Mouse (Mus musculus): Measurements from ENCODE around the gene Tlr4. TPM values are rescaled to one million over a fixed set of nuclear protein-coding genes. Genes with fewer than 3 reads are reported as not detected.

Tlr4 gene
- polyA plus RNA-seq, 1 experiment from 2014 or later = 0.89 TPM

GRCm38 (mm10) chr4:66926066-66926465 is 98.7 kb downstream of the Tlr4 start:
- Histone ChIP-seq H3K27ac (ENCODE audit: low read depth, low read length) (no peak overlapping the region), H3K27me3 (replicated peaks; ENCODE audit: control insufficient read depth, insufficient read depth, low read length) (no peaks in the 10 kb centered on the region), H3K9ac (ENCODE audit: low read length) (no peak overlapping the region), H3K4me2 (ENCODE audit: low read length) (no peak overlapping the region), H3K9me3 (replicated peaks; ENCODE audit: control insufficient read depth, low read length) (no peaks in the 10 kb centered on the region), H3K36me3 (ENCODE audit: control insufficient read depth, insufficient read depth, low read length) (no peaks in the 10 kb centered on the region), H3K4me3 (ENCODE audit: low read depth, low read length) (no peak overlapping the region), H3K4me1 (ENCODE audit: control insufficient read depth, insufficient read depth, low read length) (no peaks in the 10 kb centered on the region)
- DNase-seq (ENCODE audit: low spot score) (no peak), ATAC-seq (no peak)
- WGBS = 23% methylated on average over 4 of the region's 4 CpGs

- Histone ChIP-seq H3K27ac (ENCODE audit: low read depth, low read length) (no peak overlapping the region), H3K36me3 (ENCODE audit: control insufficient read depth, insufficient read depth, low read length) (no peaks in the 10 kb centered on the region), H3K9ac (ENCODE audit: low read length) (no peak overlapping the region), H3K4me3 (ENCODE audit: low read depth, low read length) (no peak overlapping the region), H3K9me3 (replicated peaks; ENCODE audit: control insufficient read depth, low read length) (no peaks in the 10 kb centered on the region), H3K4me1 (ENCODE audit: control insufficient read depth, insufficient read depth, low read length) (no peaks in the 10 kb centered on the region), H3K4me2 (ENCODE audit: low read length) (no peak overlapping the region), H3K27me3 (replicated peaks; ENCODE audit: control insufficient read depth, insufficient read depth, low read length) (no peaks in the 10 kb centered on the region)
- DNase-seq (ENCODE audit: low spot score) (no peak), ATAC-seq (no peak)
- 71% methylated on average over 2 of the region's 2 CpGs for WGBS
These were observed 100.2 kb downstream of the Tlr4 start for GRCm38 (mm10) chr4:66927537-66928088.

GRCm38 (mm10) chr4:66938489-66939061 is 111.2 kb downstream of the Tlr4 start:
- Histone ChIP-seq H3K36me3 (ENCODE audit: control insufficient read depth, insufficient read depth, low read length) (no peaks in the 10 kb centered on the region), H3K9me3 (replicated peaks; ENCODE audit: control insufficient read depth, low read length) (no peaks in the 10 kb centered on the region), H3K4me2 (ENCODE audit: low read length) (no peak overlapping the region), H3K4me3 (ENCODE audit: low read depth, low read length) (no peak overlapping the region), H3K4me1 (ENCODE audit: control insufficient read depth, insufficient read depth, low read length) (no peaks in the 10 kb centered on the region), H3K9ac (ENCODE audit: low read length) (no peak overlapping the region), H3K27me3 (replicated peaks; ENCODE audit: control insufficient read depth, insufficient read depth, low read length) (no peaks in the 10 kb centered on the region), H3K27ac (ENCODE audit: low read depth, low read length) (no peak overlapping the region)
- ATAC-seq (no peak), DNase-seq (ENCODE audit: low spot score) (no peak)
- 82% methylated on average over 4 of the region's 4 CpGs for WGBS

GRCm38 (mm10) chr4:66941894-66942293 is 114.5 kb downstream of the Tlr4 start:
- WGBS = 83% methylated on average over 1 of the region's 1 CpGs
- H3K9me3 ChIP-seq (replicated peaks; ENCODE audit: control insufficient read depth, low read length) = no peaks in the 10 kb centered on the region

GRCm38 (mm10) chr4:66943699-66944098 is 116.3 kb downstream of the Tlr4 start:
- no peaks in the 10 kb centered on the region for H3K27me3 ChIP-seq (replicated peaks; ENCODE audit: control insufficient read depth, insufficient read depth, low read length)
- ATAC-seq (no peak), DNase-seq (ENCODE audit: low spot score) (peak; percentile 27)
- no peak overlapping the region for H3K27ac ChIP-seq (ENCODE audit: low read depth, low read length)
- H3K4me2 ChIP-seq (ENCODE audit: low read length) = no peak overlapping the region
- H3K4me3 ChIP-seq (ENCODE audit: low read depth, low read length) = no peak overlapping the region
- no peaks in the 10 kb centered on the region for H3K9me3 ChIP-seq (replicated peaks; ENCODE audit: control insufficient read depth, low read length)
- H3K9ac ChIP-seq (ENCODE audit: low read length) = no peak overlapping the region
- H3K36me3 ChIP-seq (ENCODE audit: control insufficient read depth, insufficient read depth, low read length) = no peaks in the 10 kb centered on the region
- no peaks in the 10 kb centered on the region for H3K4me1 ChIP-seq (ENCODE audit: control insufficient read depth, insufficient read depth, low read length)

More at GRCm38 (mm10) chr4:66941894-66942293, 114.5 kb downstream of the Tlr4 start:
- no peak overlapping the region for H3K4me2 ChIP-seq (ENCODE audit: low read length)
- no peak for DNase-seq (ENCODE audit: low spot score)
- no peak overlapping the region for H3K4me3 ChIP-seq (ENCODE audit: low read depth, low read length)
- no peaks in the 10 kb centered on the region for H3K4me1 ChIP-seq (ENCODE audit: control insufficient read depth, insufficient read depth, low read length)
- no peaks in the 10 kb centered on the region for H3K36me3 ChIP-seq (ENCODE audit: control insufficient read depth, insufficient read depth, low read length)
- no peak for ATAC-seq
- no peak overlapping the region for H3K27ac ChIP-seq (ENCODE audit: low read depth, low read length)
- no peaks in the 10 kb centered on the region for H3K27me3 ChIP-seq (replicated peaks; ENCODE audit: control insufficient read depth, insufficient read depth, low read length)
- no peak overlapping the region for H3K9ac ChIP-seq (ENCODE audit: low read length)

GRCm38 (mm10) chr4:66947657-66948056 is 120.3 kb downstream of the Tlr4 start:
- Histone ChIP-seq H3K4me2 (ENCODE audit: low read length) (no peak overlapping the region), H3K27ac (ENCODE audit: low read depth, low read length) (no peak overlapping the region), H3K36me3 (ENCODE audit: control insufficient read depth, insufficient read depth, low read length) (no peaks in the 10 kb centered on the region), H3K9me3 (replicated peaks; ENCODE audit: control insufficient read depth, low read length) (no peaks in the 10 kb centered on the region), H3K4me3 (ENCODE audit: low read depth, low read length) (no peak overlapping the region), H3K4me1 (ENCODE audit: control insufficient read depth, insufficient read depth, low read length) (no peaks in the 10 kb centered on the region), H3K27me3 (replicated peaks; ENCODE audit: control insufficient read depth, insufficient read depth, low read length) (no peaks in the 10 kb centered on the region), H3K9ac (ENCODE audit: low read length) (no peak overlapping the region)
- ATAC-seq (no peak), DNase-seq (ENCODE audit: low spot score) (peak; percentile 9)
- 28% methylated on average over 1 of the region's 1 CpGs for WGBS

- Histone ChIP-seq H3K4me2 (ENCODE audit: low read length) (no peak overlapping the region), H3K4me3 (ENCODE audit: low read depth, low read length) (no peak overlapping the region), H3K9me3 (replicated peaks; ENCODE audit: control insufficient read depth, low read length) (no peaks in the 10 kb centered on the region), H3K27me3 (replicated peaks; ENCODE audit: control insufficient read depth, insufficient read depth, low read length) (no peaks in the 10 kb centered on the region), H3K4me1 (ENCODE audit: control insufficient read depth, insufficient read depth, low read length) (no peaks in the 10 kb centered on the region), H3K27ac (ENCODE audit: low read depth, low read length) (no peak overlapping the region), H3K36me3 (ENCODE audit: control insufficient read depth, insufficient read depth, low read length) (no peaks in the 10 kb centered on the region), H3K9ac (ENCODE audit: low read length) (no peak overlapping the region)
- 81% methylated on average over 3 of the region's 3 CpGs for WGBS
- DNase-seq (ENCODE audit: low spot score) (peak; percentile 3), ATAC-seq (no peak)
These were observed 147.5 kb downstream of the Tlr4 start for GRCm38 (mm10) chr4:66974918-66975317.
